Mouse (Mus musculus): ENCODE results near the gene Gbp3. TPM values are rescaled to one million over a fixed set of nuclear protein-coding genes. Genes with fewer than 3 reads are reported as not detected.
"Not testable (repeated sequence)": the region's sequence is repeated elsewhere in the genome, so short reads cannot be mapped to it uniquely, and the experiment has no call there.

The Gbp3 gene
- polyA plus RNA-seq, 1 experiment: 33.8 TPM

DNA sequence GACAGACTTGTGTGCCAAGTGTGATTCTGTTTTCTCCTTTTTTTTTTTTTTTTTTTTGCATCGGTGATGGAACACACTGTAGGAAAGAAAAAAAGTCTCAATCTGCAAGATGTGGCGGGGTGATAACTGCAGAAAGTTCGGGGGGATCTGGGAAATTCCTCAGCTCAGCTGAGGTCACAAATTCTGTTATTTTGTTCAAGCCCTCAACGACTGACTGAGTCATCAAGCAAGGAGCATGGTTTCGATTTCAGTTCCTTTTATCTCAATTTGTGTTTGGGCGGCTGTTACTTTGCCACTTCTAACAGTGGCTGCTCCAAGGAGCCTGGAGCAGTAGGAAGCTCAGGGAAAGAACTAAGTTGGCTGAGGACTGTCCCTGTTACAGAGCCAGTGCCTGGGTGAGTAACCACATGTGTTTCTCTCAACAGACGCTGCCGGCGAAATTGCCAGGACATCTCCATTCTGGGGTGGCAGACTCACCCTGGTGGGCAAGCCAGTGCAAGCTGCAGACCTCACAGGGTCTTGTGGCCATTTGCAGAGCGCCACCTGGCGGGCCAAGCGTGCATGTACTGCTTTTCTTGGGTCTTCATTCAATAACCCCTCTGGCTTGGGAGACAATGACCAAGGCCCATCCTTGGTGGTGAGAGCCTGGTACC, 596 bp downstream of the Gbp3 start:
- WGBS: under 1% methylated on average over 12 of the region's 12 CpGs
- DNase-seq (ENCODE audit: low read depth in 1 of 2, low spot score in 2 of 2): peak; percentile 78 to 86

DNA sequence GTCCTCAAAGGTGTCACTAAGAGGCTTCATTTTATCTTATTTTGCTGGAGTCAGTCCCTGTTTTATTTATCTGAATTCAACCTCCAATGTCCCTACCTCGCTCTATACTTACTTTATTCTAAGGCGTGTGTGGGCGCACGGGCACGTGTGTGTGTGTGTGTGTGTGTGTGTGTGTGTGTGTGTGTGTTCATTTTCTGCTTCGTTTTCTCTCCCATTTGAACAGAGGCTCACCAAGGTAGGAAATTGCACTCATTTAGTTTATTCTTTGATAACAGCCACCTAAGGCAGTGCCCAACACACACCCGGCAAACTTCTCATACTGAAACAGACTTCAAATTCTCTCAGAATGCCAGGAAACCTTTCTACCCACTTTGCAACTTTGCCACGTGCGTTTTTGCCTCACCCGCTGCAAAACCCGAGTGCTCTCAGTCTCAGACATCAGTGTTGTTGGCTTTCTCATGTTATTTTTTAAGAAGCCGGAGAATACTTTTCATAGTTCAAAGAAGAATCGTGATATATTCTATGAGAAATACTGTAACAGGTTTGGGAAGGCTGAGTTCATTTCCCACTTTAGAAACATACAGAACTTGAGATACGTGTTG, 1.3 kb downstream of the Gbp3 start:
- 61% methylated on average over 14 of the region's 14 CpGs for WGBS
- peak overlapping the region; percentile 23; the same call in 1 of the 2 replicates for H3K4me3 ChIP-seq (ENCODE audit: extremely low read depth, insufficient read depth, insufficient read length)

More for the DNA sequence above, 596 bp downstream of the Gbp3 start:
- Histone ChIP-seq H3K4me3 (ENCODE audit: extremely low read depth, insufficient read depth, insufficient read length) (peak overlapping the region; percentile 62), H3K27ac (ENCODE audit: insufficient read depth, low read length) (peak overlapping the region; percentile 84), H3K27me3 (ENCODE audit: control insufficient read depth, insufficient read depth, low read length) (no peaks in the 10 kb centered on the region), H3K4me1 (ENCODE audit: control insufficient read depth, insufficient read depth, insufficient read length) (peaks cover 17% of the 10 kb centered on the region; the same call in 1 of the 2 replicates), H3K36me3 (ENCODE audit: control insufficient read depth, insufficient read depth, low read length) (peaks cover 6% of the 10 kb centered on the region)
- TF ChIP-seq CTCF (IDR thresholded peaks at IDR 0.05; ENCODE audit: extremely low read depth, insufficient read depth, insufficient read length, insufficient replicate concordance): peak; percentile 98
- no peak for TF ChIP-seq POLR2A (IDR thresholded peaks at IDR 0.05; ENCODE audit: low read depth, low read length)

DNA sequence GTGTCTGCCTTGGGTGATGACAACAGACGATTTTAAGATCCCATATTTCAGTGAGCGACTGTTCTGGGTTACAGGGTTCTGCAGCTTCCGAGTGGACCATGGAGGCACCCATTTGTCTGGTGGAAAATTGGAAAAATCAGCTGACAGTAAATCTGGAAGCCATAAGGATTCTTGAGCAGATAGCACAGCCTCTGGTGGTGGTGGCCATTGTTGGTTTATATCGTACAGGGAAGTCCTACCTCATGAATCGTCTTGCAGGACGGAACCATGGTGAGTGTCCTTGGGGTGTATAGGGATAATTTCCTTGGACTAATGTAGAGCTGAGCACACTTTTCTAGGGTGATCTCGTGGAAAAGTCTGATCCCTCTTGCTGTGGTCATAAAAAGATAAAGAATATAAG, 1.8 kb downstream of the Gbp3 start:
- Histone ChIP-seq H3K36me3 (ENCODE audit: control insufficient read depth, insufficient read depth, low read length) (peaks cover 11% of the 10 kb centered on the region), H3K27me3 (ENCODE audit: control insufficient read depth, insufficient read depth, low read length) (no peaks in the 10 kb centered on the region), H3K27ac (ENCODE audit: insufficient read depth, low read length) (no peak overlapping the region), H3K4me3 (ENCODE audit: extremely low read depth, insufficient read depth, insufficient read length) (no peak overlapping the region), H3K4me1 (ENCODE audit: control insufficient read depth, insufficient read depth, insufficient read length) (peaks cover 17% of the 10 kb centered on the region; the same call in 1 of the 2 replicates)
- TF ChIP-seq POLR2A (IDR thresholded peaks at IDR 0.05; ENCODE audit: low read depth, low read length) (no peak), CTCF (IDR thresholded peaks at IDR 0.05; ENCODE audit: extremely low read depth, insufficient read depth, insufficient read length, insufficient replicate concordance) (no peak)
- no peak for DNase-seq (ENCODE audit: low read depth in 1 of 2, low spot score in 2 of 2)
- 80% methylated on average over 7 of the region's 7 CpGs for WGBS

More for the DNA sequence above, 1.3 kb downstream of the Gbp3 start:
- DNase-seq (ENCODE audit: low read depth in 1 of 2, low spot score in 2 of 2): no peak
- Histone ChIP-seq H3K4me1 (ENCODE audit: control insufficient read depth, insufficient read depth, insufficient read length) (peaks cover 17% of the 10 kb centered on the region; the same call in 1 of the 2 replicates), H3K27ac (ENCODE audit: insufficient read depth, low read length) (peak overlapping the region; percentile 27; the same call in 1 of the 2 replicates), H3K27me3 (ENCODE audit: control insufficient read depth, insufficient read depth, low read length) (no peaks in the 10 kb centered on the region), H3K36me3 (ENCODE audit: control insufficient read depth, insufficient read depth, low read length) (peaks cover 6% of the 10 kb centered on the region)
- TF ChIP-seq CTCF (IDR thresholded peaks at IDR 0.05; ENCODE audit: extremely low read depth, insufficient read depth, insufficient read length, insufficient replicate concordance) (no peak), POLR2A (IDR thresholded peaks at IDR 0.05; ENCODE audit: low read depth, low read length) (no peak)

GRCm38 (mm10) chr3:142567490-142567889, 7.7 kb downstream of the Gbp3 start:
- 95% methylated on average over 5 of the region's 5 CpGs for WGBS

DNA sequence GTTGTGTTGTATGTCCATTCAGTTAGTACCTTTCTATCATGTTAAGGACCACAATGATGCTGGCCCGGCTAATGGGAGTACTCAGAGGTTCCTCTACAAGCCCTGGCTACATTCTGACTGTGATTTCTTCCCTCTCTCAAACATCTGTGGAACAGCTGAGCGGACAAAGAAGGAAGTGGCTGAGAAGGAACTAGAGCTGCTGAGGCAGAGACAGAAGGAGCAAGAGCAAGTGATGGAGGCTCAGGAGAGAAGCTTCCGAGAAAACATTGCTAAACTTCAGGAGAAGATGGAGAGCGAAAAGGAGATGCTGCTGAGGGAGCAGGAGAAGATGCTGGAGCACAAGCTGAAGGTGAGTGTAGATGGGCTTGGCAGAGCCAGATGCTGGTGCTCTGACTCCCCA, 10.9 kb downstream of the Gbp3 start:
- no peak overlapping the region for H3K4me3 ChIP-seq (ENCODE audit: extremely low read depth, insufficient read depth, insufficient read length)
- H3K27me3 ChIP-seq (ENCODE audit: control insufficient read depth, insufficient read depth, low read length): no peaks in the 10 kb centered on the region
- 88% methylated on average over 4 of the region's 4 CpGs for WGBS
- H3K27ac ChIP-seq (ENCODE audit: insufficient read depth, low read length): no peak overlapping the region
- H3K4me1 ChIP-seq (ENCODE audit: control insufficient read depth, insufficient read depth, insufficient read length): no peaks in the 10 kb centered on the region
- H3K36me3 ChIP-seq (ENCODE audit: control insufficient read depth, insufficient read depth, low read length): peaks cover 24% of the 10 kb centered on the region
- TF ChIP-seq CTCF (IDR thresholded peaks at IDR 0.05; ENCODE audit: extremely low read depth, insufficient read depth, insufficient read length, insufficient replicate concordance): no peak
- TF ChIP-seq POLR2A (IDR thresholded peaks at IDR 0.05; ENCODE audit: low read depth, low read length): no peak
- DNase-seq (ENCODE audit: low read depth in 1 of 2, low spot score in 2 of 2): no peak

More at GRCm38 (mm10) chr3:142567490-142567889, 7.7 kb downstream of the Gbp3 start:
- H3K4me3 ChIP-seq (ENCODE audit: extremely low read depth, insufficient read depth, insufficient read length); H3K27me3 ChIP-seq (ENCODE audit: control insufficient read depth, insufficient read depth, low read length); H3K4me1 ChIP-seq (ENCODE audit: control insufficient read depth, insufficient read depth, insufficient read length); H3K27ac ChIP-seq (ENCODE audit: insufficient read depth, low read length); DNase-seq (ENCODE audit: low read depth in 1 of 2, low spot score in 2 of 2): not testable (repeated sequence)
- peaks cover 30% of the 10 kb centered on the region for H3K36me3 ChIP-seq (ENCODE audit: control insufficient read depth, insufficient read depth, low read length)

DNA sequence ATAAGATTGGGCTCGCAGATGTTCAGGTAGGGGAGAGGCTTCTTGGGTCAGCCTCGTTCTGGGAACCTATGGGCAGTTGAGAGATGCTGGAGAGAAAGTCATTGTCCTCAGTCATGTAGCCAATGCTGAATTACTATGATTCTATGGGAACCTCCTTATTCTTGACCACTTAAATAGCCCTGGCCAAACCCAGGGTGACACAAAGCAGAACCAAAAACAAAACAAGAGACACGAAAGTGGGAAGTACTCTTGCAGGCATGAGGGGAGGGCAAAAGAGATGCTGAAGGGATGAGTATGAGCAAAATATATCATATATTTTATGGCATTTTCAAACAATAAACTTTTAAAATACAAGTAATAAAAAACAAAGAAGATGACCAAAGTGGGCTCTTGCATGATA, 17.3 kb downstream of the Gbp3 start:
- no peak overlapping the region for H3K27ac ChIP-seq (ENCODE audit: insufficient read depth, low read length)
- no peaks in the 10 kb centered on the region; the same call in 1 of the 2 replicates for H3K36me3 ChIP-seq (ENCODE audit: control insufficient read depth, insufficient read depth, low read length)
- WGBS: 68% methylated on average over 3 of the region's 3 CpGs
- no peak overlapping the region for H3K4me3 ChIP-seq (ENCODE audit: extremely low read depth, insufficient read depth, insufficient read length)
- H3K27me3 ChIP-seq (ENCODE audit: control insufficient read depth, insufficient read depth, low read length): no peaks in the 10 kb centered on the region
- DNase-seq (ENCODE audit: low read depth in 1 of 2, low spot score in 2 of 2): no peak
- TF ChIP-seq POLR2A (IDR thresholded peaks at IDR 0.05; ENCODE audit: low read depth, low read length) (no peak), CTCF (IDR thresholded peaks at IDR 0.05; ENCODE audit: extremely low read depth, insufficient read depth, insufficient read length, insufficient replicate concordance) (no peak)
- peaks cover 3% of the 10 kb centered on the region; the same call in 1 of the 2 replicates for H3K4me1 ChIP-seq (ENCODE audit: control insufficient read depth, insufficient read depth, insufficient read length)

DNA sequence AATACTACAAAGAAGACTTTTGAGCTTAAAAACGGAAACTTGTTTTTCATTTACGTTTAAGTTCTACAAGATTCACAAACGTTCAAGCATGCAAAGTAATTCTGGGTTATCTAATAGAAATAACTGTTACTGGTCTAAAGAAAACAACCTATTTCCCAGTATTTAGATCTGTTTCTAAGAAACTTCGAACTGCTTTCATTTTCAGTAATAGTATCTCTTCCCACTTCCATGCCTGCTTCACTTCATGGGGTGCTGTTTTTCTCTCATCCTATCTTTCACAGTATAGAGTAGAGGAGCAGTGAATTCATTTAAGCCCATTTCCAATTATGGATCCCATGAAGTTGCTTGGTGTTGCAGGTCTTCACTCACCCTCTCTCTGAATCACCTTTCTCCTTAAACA, 18.5 kb downstream of the Gbp3 start:
- H3K36me3 ChIP-seq (ENCODE audit: control insufficient read depth, insufficient read depth, low read length): no peaks in the 10 kb centered on the region
- 67% methylated on average over 4 of the region's 4 CpGs for WGBS
- H3K27me3 ChIP-seq (ENCODE audit: control insufficient read depth, insufficient read depth, low read length): no peaks in the 10 kb centered on the region
- peaks cover 3% of the 10 kb centered on the region; the same call in 1 of the 2 replicates for H3K4me1 ChIP-seq (ENCODE audit: control insufficient read depth, insufficient read depth, insufficient read length)
- H3K27ac ChIP-seq (ENCODE audit: insufficient read depth, low read length): no peak overlapping the region
- no peak for TF ChIP-seq POLR2A (IDR thresholded peaks at IDR 0.05; ENCODE audit: low read depth, low read length)
- no peak for TF ChIP-seq CTCF (IDR thresholded peaks at IDR 0.05; ENCODE audit: extremely low read depth, insufficient read depth, insufficient read length, insufficient replicate concordance)
- no peak for DNase-seq (ENCODE audit: low read depth in 1 of 2, low spot score in 2 of 2)
- no peak overlapping the region for H3K4me3 ChIP-seq (ENCODE audit: extremely low read depth, insufficient read depth, insufficient read length)
